Mouse (Mus musculus) adipocyte (in vitro differentiated cells): ENCODE data around the gene Cdkn2aipnl.

ENCODE experiments used
- DNase-seq: peaks from one replicate; pipeline ENCODE4 v3.0.0-alpha.2; 2016; ENCODE audit warnings: low spot score

Gene Cdkn2aipnl

GRCm38 (mm10) chr11:52005586-52005985, 38.1 kb downstream of the Cdkn2aipnl start:
- DNase-seq, result no peak

GRCm38 (mm10) chr11:52011011-52011410, 43.5 kb downstream of the Cdkn2aipnl start:
- DNase-seq, result no peak

GRCm38 (mm10) chr11:52011541-52011940, 44.1 kb downstream of the Cdkn2aipnl start:
- DNase-seq, result no peak

- no peak for DNase-seq
Measured at GRCm38 (mm10) chr11:52018217-52018616, 50.8 kb downstream of the Cdkn2aipnl start.
